Mouse (Mus musculus) embryonic facial prominence, embryonic 11.5 days (tissue): ENCODE measurements around the gene Elf5. TPM values are rescaled to one million over a fixed set of nuclear protein-coding genes. Genes with fewer than 3 reads are reported as not detected.

Experiments
- ATAC-seq: fragments of 200-750 bp; cut with Nextera tagmentation; replicated peaks from 2 replicates; pipeline ENCODE4 v1.8.0; 2017; ENCODE audit warnings: low read depth; ENCODE audit not compliant: insufficient number of reproducible peaks, low FRiP score, low TSS enrichment
- DNase-seq: peaks from one replicate; pipeline ENCODE4 v3.0.0-alpha.2; 2015; ENCODE audit warnings: low spot score
- H3K27ac ChIP-seq: fragments of 300-500 bp; sonication (generic); replicated peaks from 2 replicates; pipeline ENCODE4 v1.5.1; 2014; ENCODE audit warnings: mild to moderate bottlenecking, low read depth, low read length, control low read depth
- H3K27me3 ChIP-seq: fragments of 300-500 bp; sonication (generic); 2 replicates; pipeline ENCODE4 v1.6.1; 2014; ENCODE audit warnings: mild to moderate bottlenecking, low read length, moderate library complexity, mixed read lengths; ENCODE audit not compliant: control insufficient read depth, insufficient read depth
- H3K36me3 ChIP-seq: fragments of 300-500 bp; sonication (generic); replicated peaks from 2 replicates; pipeline ENCODE4 v1.6.1; 2014; ENCODE audit warnings: low read depth, mild to moderate bottlenecking, low read length, moderate library complexity, mixed read lengths; ENCODE audit not compliant: control insufficient read depth, insufficient read depth
- H3K4me1 ChIP-seq: fragments of 300-500 bp; sonication (generic); 2 replicates; pipeline ENCODE4 v1.6.1; 2014; ENCODE audit warnings: low read length, mixed read lengths; ENCODE audit not compliant: control insufficient read depth, insufficient read depth
- H3K4me2 ChIP-seq: fragments of 300-500 bp; sonication (generic); 2 replicates; pipeline ENCODE4 v1.6.1; 2014; ENCODE audit warnings: low read depth, mild to moderate bottlenecking, control low read depth, low read length, moderate library complexity
- H3K4me3 ChIP-seq: fragments of 300-500 bp; sonication (generic); 2 replicates; pipeline ENCODE4 v1.5.1; 2014; ENCODE audit warnings: low read depth, low read length, control low read depth
- H3K9ac ChIP-seq: fragments of 300-500 bp; sonication (generic); replicated peaks from 2 replicates; pipeline ENCODE4 v1.6.1; 2014; ENCODE audit warnings: mild to moderate bottlenecking, control low read depth, low read length
- H3K9me3 ChIP-seq: fragments of 300-500 bp; sonication (generic); replicated peaks from 2 replicates; pipeline ENCODE4 v1.6.1; 2016; ENCODE audit warnings: mild to moderate bottlenecking, low read length, inconsistent platforms, mixed read lengths; ENCODE audit not compliant: control insufficient read depth
- WGBS: fragments of 180-500 bp; shearing (Covaris S2); extraction: QIAGEN DNeasy Blood & Tissue Kit; methylation state at CpG from one replicate; pipeline ENCODE4 v1.1.7; 2014; 5-methylcytosine and 5-hydroxymethylcytosine counted together
- polyA plus RNA-seq: library from polyadenylated mRNA; unstranded; fragments of >200 nt; fragmentation: Nextera tagmentation; extraction: Ambion mirVana; gene quantifications from 2 replicates; pipeline ENCODE4 v1.2.1, GENCODE M21; 2014

The Elf5 gene
- polyA plus RNA-seq, 1 experiment from 2014 or later: 0.50 TPM

GRCm38 (mm10) chr2:103424349-103425026, 13.0 kb downstream of the Elf5 start:
- peak; percentile 83 for DNase-seq
- Histone ChIP-seq H3K9me3 (no peaks in the 10 kb centered on the region), H3K4me3 (no peak overlapping the region), H3K9ac (no peak overlapping the region), H3K4me1 (no peaks in the 10 kb centered on the region), H3K27me3 (no peaks in the 10 kb centered on the region), H3K27ac (no peak overlapping the region), H3K36me3 (no peaks in the 10 kb centered on the region), H3K4me2 (no peak overlapping the region)
- 26% methylated on average over 12 of the region's 12 CpGs for WGBS
- no peak for ATAC-seq

GRCm38 (mm10) chr2:103425456-103426063, 14.1 kb downstream of the Elf5 start:
- H3K4me1 ChIP-seq: no peaks in the 10 kb centered on the region
- H3K27ac ChIP-seq: no peak overlapping the region
- 82% methylated on average over 11 of the region's 11 CpGs for WGBS
- ATAC-seq: no peak
- no peaks in the 10 kb centered on the region for H3K36me3 ChIP-seq
- no peaks in the 10 kb centered on the region for H3K27me3 ChIP-seq
- no peak overlapping the region for H3K4me2 ChIP-seq
- DNase-seq: no peak
- H3K4me3 ChIP-seq: no peak overlapping the region
- H3K9me3 ChIP-seq: no peaks in the 10 kb centered on the region
- no peak overlapping the region for H3K9ac ChIP-seq

GRCm38 (mm10) chr2:103428356-103428755, 16.9 kb downstream of the Elf5 start:
- DNase-seq: no peak
- H3K4me2 ChIP-seq: no peak overlapping the region
- no peaks in the 10 kb centered on the region for H3K27me3 ChIP-seq
- no peak overlapping the region for H3K27ac ChIP-seq
- H3K36me3 ChIP-seq: no peaks in the 10 kb centered on the region
- no peak overlapping the region for H3K9ac ChIP-seq
- WGBS: 89% methylated on average over 3 of the region's 3 CpGs
- no peak for ATAC-seq
- no peak overlapping the region for H3K4me3 ChIP-seq
- H3K4me1 ChIP-seq: no peaks in the 10 kb centered on the region
- H3K9me3 ChIP-seq: no peaks in the 10 kb centered on the region

GRCm38 (mm10) chr2:103430712-103431111, 19.2 kb downstream of the Elf5 start:
- no peak overlapping the region for H3K9ac ChIP-seq
- H3K9me3 ChIP-seq: no peaks in the 10 kb centered on the region
- no peaks in the 10 kb centered on the region for H3K27me3 ChIP-seq
- ATAC-seq (no peak), DNase-seq (no peak)
- H3K4me2 ChIP-seq: no peak overlapping the region
- no peak overlapping the region for H3K27ac ChIP-seq
- H3K4me3 ChIP-seq: no peak overlapping the region
- no peaks in the 10 kb centered on the region for H3K4me1 ChIP-seq
- 50% methylated on average over 1 of the region's 1 CpGs for WGBS
- H3K36me3 ChIP-seq: no peaks in the 10 kb centered on the region

GRCm38 (mm10) chr2:103432695-103433275, 21.3 kb downstream of the Elf5 start:
- H3K36me3 ChIP-seq: no peaks in the 10 kb centered on the region
- no peak overlapping the region for H3K4me2 ChIP-seq
- no peak overlapping the region for H3K4me3 ChIP-seq
- no peak overlapping the region for H3K9ac ChIP-seq
- ATAC-seq: no peak
- H3K27me3 ChIP-seq: no peaks in the 10 kb centered on the region
- H3K9me3 ChIP-seq: no peaks in the 10 kb centered on the region
- H3K4me1 ChIP-seq: no peaks in the 10 kb centered on the region
- H3K27ac ChIP-seq: no peak overlapping the region
- 60% methylated on average over 8 of the region's 8 CpGs for WGBS
- no peak for DNase-seq

GRCm38 (mm10) chr2:103435110-103435509, 23.6 kb downstream of the Elf5 start:
- H3K9me3 ChIP-seq: no peaks in the 10 kb centered on the region
- H3K36me3 ChIP-seq: no peaks in the 10 kb centered on the region
- no peak overlapping the region for H3K27ac ChIP-seq
- H3K9ac ChIP-seq: no peak overlapping the region
- no peak overlapping the region for H3K4me3 ChIP-seq
- no peaks in the 10 kb centered on the region for H3K4me1 ChIP-seq
- WGBS: 84% methylated on average over 2 of the region's 2 CpGs
- no peak overlapping the region for H3K4me2 ChIP-seq
- ATAC-seq (no peak), DNase-seq (no peak)
- no peaks in the 10 kb centered on the region for H3K27me3 ChIP-seq

GRCm38 (mm10) chr2:103436534-103436933, 25.0 kb downstream of the Elf5 start:
- H3K9ac ChIP-seq: no peak overlapping the region
- H3K4me1 ChIP-seq: no peaks in the 10 kb centered on the region
- H3K27ac ChIP-seq: no peak overlapping the region
- H3K36me3 ChIP-seq: no peaks in the 10 kb centered on the region
- ATAC-seq (no peak), DNase-seq (peak; percentile 26)
- H3K27me3 ChIP-seq: no peaks in the 10 kb centered on the region
- H3K9me3 ChIP-seq: no peaks in the 10 kb centered on the region
- WGBS: 50% methylated on average over 5 of the region's 5 CpGs
- no peak overlapping the region for H3K4me3 ChIP-seq
- no peak overlapping the region for H3K4me2 ChIP-seq

GRCm38 (mm10) chr2:103439071-103439622, 27.7 kb downstream of the Elf5 start:
- H3K9me3 ChIP-seq: no peaks in the 10 kb centered on the region
- H3K4me3 ChIP-seq: no peak overlapping the region
- WGBS: 85% methylated on average over 11 of the region's 11 CpGs
- ATAC-seq (no peak), DNase-seq (no peak)
- H3K36me3 ChIP-seq: no peaks in the 10 kb centered on the region
- H3K27ac ChIP-seq: no peak overlapping the region
- H3K4me1 ChIP-seq: no peaks in the 10 kb centered on the region
- no peak overlapping the region for H3K4me2 ChIP-seq
- H3K27me3 ChIP-seq: no peaks in the 10 kb centered on the region
- H3K9ac ChIP-seq: no peak overlapping the region
